Mouse (Mus musculus) G1E-ER4 (cell line): ENCODE measurements around the gene Hoxa1. TPM values are rescaled to one million over a fixed set of nuclear protein-coding genes. Genes with fewer than 3 reads are reported as not detected.

ENCODE experiments used
- GATA1 ChIP-seq: IDR thresholded peaks from one replicate; pipeline ENCODE4 v1.8.0; 2012; ENCODE audit warnings: low read length, inconsistent platforms
- polyA plus RNA-seq: library from polyadenylated mRNA; stranded (reverse); fragments of >175 nt; gene quantifications from 2 replicates; pipeline ENCODE4 v1.2.3, GENCODE M21; 2012

Gene Hoxa1
- polyA plus RNA-seq, 1 experiment = not detected

DNA sequence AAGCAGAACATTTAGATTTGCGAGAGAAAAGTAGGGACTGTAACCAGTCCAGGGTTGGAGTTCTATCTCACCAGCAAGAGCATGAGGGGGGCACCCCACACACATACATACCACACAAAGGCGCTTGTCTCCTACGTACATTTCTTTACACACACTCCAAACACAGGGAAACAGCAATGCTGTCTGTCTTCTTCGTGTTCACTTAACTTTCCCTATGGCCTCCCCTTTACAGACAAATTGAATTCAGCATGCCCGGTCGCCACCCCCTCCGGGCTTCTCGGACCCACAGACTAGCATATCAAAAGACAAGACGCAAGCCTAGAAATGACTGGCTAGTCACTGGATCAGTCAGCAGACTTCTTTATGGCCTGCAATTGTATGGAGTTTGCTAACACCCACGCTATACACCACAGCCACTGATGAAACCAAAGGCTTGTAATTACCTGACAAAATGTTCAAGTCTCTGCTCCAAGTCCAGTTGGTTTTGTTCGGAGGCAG lies 22.1 kb upstream of the Hoxa1 start:
- no peak for TF ChIP-seq GATA1

DNA sequence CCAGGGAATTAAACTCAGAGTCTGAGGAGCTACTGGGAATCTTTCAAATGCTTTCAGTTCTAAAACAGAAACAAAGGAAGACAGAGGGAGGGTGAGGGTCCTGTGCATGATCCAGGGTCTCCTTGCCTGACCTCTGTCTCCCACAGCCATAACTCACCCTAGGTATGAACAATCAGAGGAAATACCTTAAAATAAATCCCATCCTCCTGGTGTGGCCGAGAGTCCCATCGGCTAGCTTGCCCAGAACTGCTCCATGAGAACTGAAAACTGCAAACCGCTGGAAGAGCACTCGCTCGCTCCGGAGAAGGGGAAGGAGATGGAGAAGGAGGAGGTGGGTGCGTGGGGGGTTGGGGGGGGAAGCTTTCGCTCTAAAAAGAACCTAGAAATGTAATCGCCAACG lies 21.6 kb upstream of the Hoxa1 start:
- no peak for TF ChIP-seq GATA1

DNA sequence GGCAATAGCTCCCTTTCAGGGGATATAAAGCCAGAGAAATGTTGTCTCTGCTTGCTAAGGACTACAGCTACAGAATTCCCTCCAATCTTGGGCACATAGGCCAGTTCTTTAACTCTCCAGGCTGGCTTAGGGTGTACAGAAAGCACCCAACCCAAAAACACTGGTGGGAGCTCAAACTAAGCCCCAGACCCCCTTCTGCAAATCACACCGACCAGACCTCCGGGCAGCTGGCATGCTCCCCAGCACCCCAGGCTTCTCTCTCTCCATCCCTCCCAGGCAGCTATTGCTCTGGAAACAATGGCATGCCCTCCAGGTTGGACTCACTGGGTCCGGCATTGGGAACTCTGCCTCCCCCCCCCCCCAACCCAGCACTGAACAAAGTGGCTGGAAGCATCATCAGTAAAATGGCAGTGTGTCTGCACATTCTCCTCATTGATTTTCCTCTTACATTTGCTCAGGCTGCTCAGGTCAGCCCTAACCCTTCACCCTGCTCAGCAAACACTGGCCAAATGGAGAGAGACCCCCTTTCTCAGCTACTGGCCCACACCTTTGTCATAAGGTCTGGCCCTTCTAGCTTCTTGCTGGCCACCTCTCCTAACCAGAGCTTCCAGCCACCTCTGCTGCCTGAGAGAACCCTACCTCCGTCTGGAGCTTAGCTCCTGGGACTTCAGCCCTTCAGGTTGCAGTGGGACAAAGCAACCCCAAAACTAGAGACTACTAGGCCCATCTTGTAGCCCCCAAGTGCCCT lies 21.0 kb upstream of the Hoxa1 start:
- TF ChIP-seq GATA1 = no peak

DNA sequence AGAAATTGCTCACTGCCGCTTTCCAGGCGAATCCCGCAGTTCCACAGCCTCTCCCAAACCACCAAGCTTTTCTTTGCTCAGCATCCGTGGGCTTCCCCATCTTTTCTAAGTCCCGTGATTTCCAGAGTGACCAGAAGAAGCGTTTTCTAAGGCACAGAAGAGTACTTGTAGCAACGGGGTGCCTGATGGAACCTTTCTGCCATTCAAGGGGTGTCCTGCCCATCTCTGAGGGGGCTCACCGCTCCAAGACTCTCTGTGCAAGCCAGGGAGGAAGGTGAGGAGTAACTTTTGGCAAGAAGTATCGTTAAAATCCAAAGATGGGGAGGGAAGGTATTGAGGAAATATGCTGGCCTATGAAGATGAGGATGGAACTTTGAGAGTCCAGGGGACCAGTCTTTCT lies 19.7 kb upstream of the Hoxa1 start:
- no peak for TF ChIP-seq GATA1

DNA sequence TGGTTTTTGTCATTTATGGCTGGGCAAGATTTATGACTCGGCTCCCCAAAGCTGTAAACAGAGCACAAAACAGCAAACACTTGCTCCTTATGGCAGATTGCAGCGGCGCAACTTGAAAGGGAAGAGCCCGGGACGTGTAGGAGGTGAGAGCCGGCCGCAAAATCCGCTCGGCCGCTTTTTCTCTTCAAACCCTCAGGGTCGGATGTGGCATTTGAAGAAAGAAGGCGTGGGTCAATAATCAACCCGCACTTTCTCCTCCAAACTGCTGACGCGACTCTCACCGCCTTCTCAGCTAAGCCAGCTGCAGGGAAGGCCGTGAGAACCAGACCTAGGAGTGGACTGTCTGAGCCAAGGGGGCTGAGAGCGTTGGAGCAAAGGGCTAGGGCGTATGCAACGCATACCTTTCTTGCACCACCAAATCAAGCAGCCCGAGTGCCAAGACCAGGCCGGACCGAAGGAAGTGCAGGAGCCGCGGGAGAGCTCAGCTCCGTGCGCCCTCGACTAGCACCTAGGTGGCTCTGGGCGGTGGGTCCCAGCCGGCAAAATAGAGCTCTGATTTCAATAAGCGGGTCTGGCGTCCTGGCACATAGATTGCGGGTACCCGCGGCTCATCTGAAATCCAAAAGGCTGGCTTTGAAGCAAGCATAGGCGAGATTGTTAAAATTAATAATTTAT lies 19.1 kb upstream of the Hoxa1 start, which contains the start of gene 5730596B20Rik:
Gene 5730596B20Rik (plus strand): TSS at position 438 of the 675 bp plus-strand sequence.
- TF ChIP-seq GATA1 = no peak

DNA sequence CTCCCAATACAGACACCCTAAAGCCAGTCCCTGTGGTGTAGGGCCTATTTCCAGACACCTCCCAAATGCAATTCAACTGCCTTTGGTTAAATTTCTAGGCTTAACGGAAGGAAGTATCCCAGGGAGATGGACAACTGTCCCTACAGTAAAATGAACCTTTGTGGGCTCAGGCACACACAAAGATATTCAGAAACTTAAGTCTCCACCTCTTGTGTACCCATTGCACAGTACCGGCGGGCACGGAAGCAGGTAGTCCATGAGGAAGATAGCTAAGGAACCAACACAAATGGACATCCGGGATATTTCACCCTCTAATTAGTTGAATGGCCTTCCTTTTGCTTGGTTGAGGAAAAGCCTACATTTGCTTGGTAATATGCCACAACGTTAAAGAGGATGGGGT lies 18.3 kb upstream of the Hoxa1 start:
- no peak for TF ChIP-seq GATA1

DNA sequence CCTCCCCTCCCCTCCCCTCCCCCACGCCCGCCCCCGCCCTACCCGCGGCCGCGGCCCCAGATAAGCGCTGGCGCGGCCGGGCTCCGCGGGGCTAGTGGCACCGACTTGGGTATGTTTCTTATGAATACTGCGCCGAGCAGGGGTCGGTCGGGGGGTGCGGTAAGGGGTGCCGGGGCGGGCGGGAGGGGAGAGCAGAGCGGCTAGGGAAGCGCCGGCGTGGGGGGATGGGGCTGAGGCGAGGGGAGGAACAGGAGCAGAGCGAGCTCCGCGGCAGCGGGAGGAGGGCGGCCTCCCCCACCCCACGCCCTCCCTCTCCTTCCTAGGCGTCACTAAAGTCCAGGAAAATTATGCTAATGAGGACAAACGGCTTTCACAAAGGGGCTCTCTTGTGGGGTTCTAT lies 17.7 kb upstream of the Hoxa1 start:
- no peak for TF ChIP-seq GATA1

DNA sequence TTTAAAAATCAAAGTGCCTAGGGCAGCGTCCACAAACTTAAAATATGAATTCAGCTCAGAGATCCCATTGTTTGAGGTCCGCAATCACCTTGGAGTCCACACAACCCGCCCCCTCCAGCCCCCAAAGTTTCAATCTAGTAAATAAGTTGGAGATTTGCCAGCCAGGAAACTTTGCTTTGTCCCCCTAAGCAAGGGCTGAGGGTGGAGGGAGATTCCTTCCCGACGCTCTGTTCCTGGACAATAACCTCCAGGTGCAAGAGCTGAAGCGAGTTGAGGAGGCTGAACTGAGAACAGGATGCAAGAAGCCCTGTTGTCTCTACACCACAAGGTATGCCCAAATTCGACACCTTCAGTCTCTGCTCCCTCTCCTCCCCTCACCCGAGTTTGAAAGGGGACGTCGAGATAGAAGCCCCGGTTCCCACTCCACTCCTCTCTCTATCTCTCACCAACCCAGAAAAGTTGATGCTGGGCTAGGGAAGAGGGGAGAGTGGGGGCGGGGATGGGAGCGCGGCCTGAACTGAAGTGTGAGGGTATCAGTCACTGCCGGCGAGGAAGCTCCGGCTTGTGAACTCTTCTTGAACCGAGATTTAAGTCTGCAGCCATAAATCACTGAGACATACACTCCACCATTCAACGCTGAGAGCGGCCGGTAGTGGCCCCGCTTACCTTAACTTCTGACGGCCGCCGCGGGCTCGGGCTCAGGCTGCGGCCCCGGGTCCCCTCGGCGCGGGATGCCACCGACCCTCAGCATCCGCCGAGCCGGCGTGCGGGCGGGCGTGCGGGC lies 17.0 kb upstream of the Hoxa1 start:
- TF ChIP-seq GATA1 = no peak

DNA sequence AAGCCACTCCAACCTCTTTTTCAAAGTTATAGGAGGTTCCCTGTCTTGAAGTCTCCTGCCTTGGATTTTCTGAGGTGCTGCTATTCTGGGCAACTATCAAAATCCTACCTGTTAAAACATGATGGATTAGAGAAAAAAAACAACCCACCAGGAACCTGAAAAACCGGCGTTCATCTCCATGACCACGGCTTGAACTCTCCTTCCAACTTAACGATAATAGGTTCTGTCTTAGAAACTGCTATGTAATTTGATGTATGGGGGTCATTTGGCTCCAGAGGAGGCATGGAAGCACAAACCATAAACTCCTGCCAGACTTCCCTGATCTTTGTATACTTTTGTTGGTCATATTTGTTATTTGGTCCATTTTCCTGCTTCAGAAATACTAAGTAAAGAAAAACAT lies 15.5 kb upstream of the Hoxa1 start:
- TF ChIP-seq GATA1 = no peak

DNA sequence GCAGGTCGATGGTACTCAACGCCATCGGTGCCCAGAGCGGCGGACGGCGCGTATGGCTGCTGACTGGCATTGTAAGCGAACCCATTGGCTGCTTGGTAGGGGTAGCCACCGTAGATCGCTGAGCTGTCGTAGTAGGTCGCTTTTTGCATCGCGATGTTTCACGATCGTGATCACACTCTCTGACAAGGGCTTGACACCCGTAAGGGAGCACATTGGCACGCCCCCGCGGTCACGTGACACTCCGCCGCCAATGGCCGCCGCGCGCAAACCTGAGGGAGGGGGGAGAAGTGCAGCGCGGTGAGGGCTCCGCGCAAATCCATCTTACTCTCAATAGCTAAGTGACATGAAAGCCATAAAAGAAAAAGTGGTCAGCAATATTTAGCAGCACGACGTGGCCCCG lies 14.4 kb upstream of the Hoxa1 start:
- no peak for TF ChIP-seq GATA1

DNA sequence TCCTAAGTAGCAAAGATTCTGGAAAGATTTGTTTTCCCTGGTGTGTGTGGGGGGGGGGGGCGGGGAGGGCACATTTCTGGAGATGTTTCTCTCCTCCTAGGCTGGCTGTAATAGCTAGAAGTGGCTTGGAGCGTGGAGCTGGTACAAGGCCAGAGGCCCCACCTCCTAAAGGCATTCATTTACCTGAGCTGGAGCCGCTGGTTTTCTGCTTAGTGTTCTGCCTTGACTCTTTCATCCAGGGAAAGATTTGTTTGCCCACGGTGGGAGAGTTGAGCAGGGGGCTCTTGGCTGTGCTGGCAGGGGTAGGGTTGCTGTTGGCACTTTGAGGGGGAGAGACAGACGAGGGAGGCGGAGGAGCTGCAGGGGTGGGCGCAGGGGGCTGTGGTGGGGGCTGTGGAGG lies 13.8 kb upstream of the Hoxa1 start:
- TF ChIP-seq GATA1 = no peak

DNA sequence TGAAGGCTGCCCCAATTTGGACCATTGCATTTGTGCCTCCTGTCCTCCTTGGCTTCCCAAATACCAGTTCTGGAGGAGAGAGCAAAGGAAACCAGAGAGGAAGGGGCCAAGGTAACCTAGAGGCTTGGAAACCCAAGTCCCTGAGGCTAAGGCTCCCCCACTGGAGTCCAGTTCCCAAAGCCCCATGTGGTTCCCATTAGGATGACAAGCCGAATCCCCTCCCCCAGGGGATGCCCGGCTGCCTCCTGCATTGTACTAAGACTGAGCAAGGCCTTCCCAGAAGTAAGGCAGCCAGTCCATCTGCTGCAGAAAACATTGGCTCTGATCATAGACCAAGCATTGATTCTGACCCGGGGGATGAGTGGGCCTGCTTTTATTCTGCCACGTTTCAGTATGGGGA lies 13.2 kb upstream of the Hoxa1 start:
- no peak for TF ChIP-seq GATA1

DNA sequence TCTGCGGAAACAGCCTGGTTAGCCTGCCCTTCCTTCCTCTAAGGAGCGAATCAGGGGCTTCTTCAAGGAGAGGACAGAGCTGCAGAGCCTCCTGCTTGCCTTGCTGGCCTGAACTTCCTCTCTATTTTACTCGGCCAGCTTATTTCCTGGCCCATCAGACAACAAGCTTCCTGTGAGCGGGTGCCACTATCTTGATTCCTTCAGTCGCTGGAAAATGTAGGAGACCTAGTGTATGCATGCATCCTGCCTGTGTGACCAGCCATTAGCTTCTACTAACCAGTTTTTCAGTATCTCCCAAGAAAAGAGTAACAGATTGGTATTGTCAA lies 12.7 kb upstream of the Hoxa1 start:
- no peak for TF ChIP-seq GATA1

DNA sequence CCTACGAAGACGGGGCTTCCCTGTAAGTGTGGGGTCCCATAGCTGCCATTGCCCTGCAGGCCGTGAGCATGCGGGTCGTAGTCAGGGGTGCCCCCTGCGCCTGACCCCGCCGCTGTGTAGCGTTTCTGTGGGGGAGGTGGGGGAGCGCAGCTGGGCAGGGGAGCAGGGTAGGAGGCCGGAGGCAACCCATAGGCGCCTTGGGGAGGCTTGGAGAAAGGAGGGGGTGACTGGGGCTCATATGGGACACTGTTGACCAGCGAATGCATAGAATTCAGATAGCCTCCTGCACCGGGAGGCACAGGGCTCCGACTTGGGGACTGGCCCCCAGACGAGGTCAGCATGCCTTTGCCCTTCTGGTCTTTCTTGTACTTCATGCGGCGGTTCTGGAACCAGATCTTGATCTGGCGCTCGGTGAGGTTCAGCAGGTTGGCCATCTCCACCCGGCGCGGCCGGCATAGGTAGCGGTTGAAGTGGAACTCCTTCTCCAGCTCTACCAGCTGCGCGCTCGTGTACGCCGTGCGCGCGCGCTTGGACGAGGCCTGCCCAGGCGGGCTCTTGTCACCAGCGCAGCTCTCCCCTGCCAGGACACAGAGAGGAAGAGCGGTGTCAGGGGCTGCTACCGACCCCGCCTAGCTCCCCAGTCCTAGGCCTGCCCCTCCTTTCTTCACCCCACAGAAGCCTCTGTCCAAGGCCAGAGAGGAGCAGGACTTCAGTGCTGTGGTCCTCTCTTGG lies 12.2 kb upstream of the Hoxa1 start:
- TF ChIP-seq GATA1 = no peak

DNA sequence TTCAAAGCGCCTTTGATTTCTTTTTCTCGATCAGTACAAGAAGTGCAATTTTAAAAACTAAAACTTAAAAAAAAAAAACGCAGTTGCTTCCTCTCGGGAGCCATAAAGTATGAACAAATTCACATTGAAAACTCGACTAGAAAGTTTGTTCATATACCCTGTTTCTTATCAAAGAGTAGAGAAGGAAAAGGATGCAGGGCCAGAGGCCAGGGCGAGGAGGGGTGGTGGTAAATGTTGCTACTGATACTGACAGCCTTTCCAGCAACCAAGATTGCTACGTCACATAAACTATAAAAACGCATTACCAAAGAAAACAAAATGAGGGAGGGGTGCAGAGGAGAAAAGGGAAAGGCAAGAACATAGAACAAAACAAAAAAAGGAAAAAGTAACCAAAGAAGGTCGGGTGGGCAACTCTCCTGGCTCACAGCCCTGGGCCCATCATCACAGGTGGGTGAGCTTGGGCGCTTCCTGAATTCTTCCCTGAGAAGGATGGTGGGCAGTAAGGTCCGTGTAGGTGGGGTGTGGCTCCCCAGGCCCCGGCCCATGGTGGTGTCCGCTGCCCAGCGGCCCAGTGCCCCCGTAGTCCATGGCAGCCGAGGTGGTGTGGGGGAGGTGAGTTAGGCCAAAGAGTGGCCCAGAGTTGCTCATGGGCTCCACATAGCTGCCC lies 11.5 kb upstream of the Hoxa1 start:
- no peak for TF ChIP-seq GATA1
